7 mouse cellular contexts compared by ENCODE assay signal in genomic region chr17:47792098-47792863, GRCm38 (mm10). TPM values are rescaled to one million over a fixed set of nuclear protein-coding genes. Genes with fewer than 3 reads are reported as not detected.
DNase-seq lines count a peak whose midpoint lies in the region; ATAC-seq and TF ChIP-seq lines count a peak whose summit lies in the region.

No protein-coding gene starts in this region.

- peak; percentile 58 for TF ChIP-seq CTCF in bone marrow macrophage, adult 2 months (IDR thresholded peaks at IDR 0.05; ENCODE audit: low read depth, low read length)

- intact Hi-C loops in left cerebral cortex, postnatal 10 days (cut with DNase I): loop anchor here (2.0 kb wide), 2 partner anchors 73 to 311 kb away; no protein-coding TSS in a partner anchor

- H3K9me3 ChIP-seq in forebrain, embryonic 15.5 days: no peaks in the 10 kb centered on the region
- H3K9me3 ChIP-seq in hindbrain, embryonic 12.5 days (replicated peaks): no peaks in the 10 kb centered on the region
- no peaks in the 10 kb centered on the region for H3K9me3 ChIP-seq in midbrain, embryonic 11.5 days (ENCODE audit: control insufficient read depth, low read length)

- peaks cover 10% of the 10 kb centered on the region for H3K4me1 ChIP-seq in bone marrow macrophage, adult 2 months (ENCODE audit: control insufficient read depth, insufficient read depth, low read length)
- H3K4me1 ChIP-seq in forebrain, embryonic 15.5 days: peaks cover 16% of the 10 kb centered on the region
- peaks cover 26% of the 10 kb centered on the region for H3K4me1 ChIP-seq in hindbrain, embryonic 12.5 days
- peaks cover 3% of the 10 kb centered on the region for H3K4me1 ChIP-seq in midbrain, embryonic 11.5 days (ENCODE audit: control insufficient read depth, insufficient read depth, low read length)

- H3K27me3 ChIP-seq in forebrain, embryonic 15.5 days: no peaks in the 10 kb centered on the region
- no peaks in the 10 kb centered on the region for H3K27me3 ChIP-seq in hindbrain, embryonic 12.5 days
- no peaks in the 10 kb centered on the region for H3K27me3 ChIP-seq in midbrain, embryonic 11.5 days (ENCODE audit: control insufficient read depth, insufficient read depth, low read length)

- H3K4me3 ChIP-seq in bone marrow macrophage, adult 2 months (ENCODE audit: insufficient read depth, low read length): no peak overlapping the region
- H3K4me3 ChIP-seq in forebrain, embryonic 15.5 days: no peak overlapping the region
- no peak overlapping the region for H3K4me3 ChIP-seq in hindbrain, embryonic 12.5 days
- H3K4me3 ChIP-seq in midbrain, embryonic 11.5 days (ENCODE audit: low read depth, low read length): no peak overlapping the region

- peak; percentile 81 for DNase-seq in MN1 (ENCODE audit: low spot score)
- peak; percentile 34 to 80 for DNase-seq in left cerebral cortex, postnatal 10 days (ENCODE audit: extremely low spot score in 1 of 2, low spot score in 2 of 2)
- DNase-seq in midbrain, embryonic 11.5 days (ENCODE audit: low spot score, missing footprints): peak; percentile 97
- peak; percentile 43 for DNase-seq in right cerebral cortex, postnatal 25 days

- ATAC-seq in forebrain, embryonic 15.5 days (replicated peaks): peak; percentile 36
- peak; percentile 43 for ATAC-seq in hindbrain, embryonic 12.5 days (ENCODE audit: low FRiP score)
- ATAC-seq in midbrain, embryonic 11.5 days (ENCODE audit: low FRiP score): peak; percentile 60

- 19% methylated on average over 15 of the region's 15 CpGs for WGBS in forebrain, embryonic 15.5 days
- WGBS in hindbrain, embryonic 12.5 days: 25% methylated on average over 15 of the region's 15 CpGs
- 23% methylated on average over 15 of the region's 15 CpGs for WGBS in midbrain, embryonic 11.5 days

- no peak overlapping the region for H3K9ac ChIP-seq in forebrain, embryonic 15.5 days (replicated peaks)
- 0 out of 2 replicates have a peak overlapping the region, but pooled peaks have one; percentile 38 for H3K9ac ChIP-seq in hindbrain, embryonic 12.5 days
- H3K9ac ChIP-seq in midbrain, embryonic 11.5 days (ENCODE audit: low read length): no peak overlapping the region

- no peak for TF ChIP-seq POLR2A in bone marrow macrophage, adult 2 months (IDR thresholded peaks at IDR 0.05; ENCODE audit: borderline replicate concordance, low read depth, low read length)

- H3K36me3 ChIP-seq in forebrain, embryonic 15.5 days: no peaks in the 10 kb centered on the region
- no peaks in the 10 kb centered on the region for H3K36me3 ChIP-seq in hindbrain, embryonic 12.5 days
- no peaks in the 10 kb centered on the region for H3K36me3 ChIP-seq in midbrain, embryonic 11.5 days (ENCODE audit: control insufficient read depth, insufficient read depth, low read length)

- no peak overlapping the region for H3K4me2 ChIP-seq in forebrain, embryonic 15.5 days (replicated peaks)
- H3K4me2 ChIP-seq in hindbrain, embryonic 12.5 days (replicated peaks): no peak overlapping the region
- no peak overlapping the region for H3K4me2 ChIP-seq in midbrain, embryonic 11.5 days

- no peak overlapping the region for H3K27ac ChIP-seq in bone marrow macrophage, adult 2 months (ENCODE audit: insufficient read depth, low read depth, low read length)
- no peak overlapping the region for H3K27ac ChIP-seq in forebrain, embryonic 15.5 days (replicated peaks)
- H3K27ac ChIP-seq in hindbrain, embryonic 12.5 days: no peak overlapping the region
- H3K27ac ChIP-seq in midbrain, embryonic 11.5 days (ENCODE audit: low read depth, low read length): no peak overlapping the region

RNA-seq across cellular contexts. Expression of gene Mdfi, which starts 42.2 kb away (rescaled TPM):
- not detected in 2 replicates for polyA plus RNA-seq in bone marrow macrophage, adult 2 months (2012; ENCODE audit: insufficient read depth, insufficient read length, missing spikeins)
- polyA plus RNA-seq in forebrain, embryonic 15.5 days (2015; fragmentation: Nextera tagmentation; extraction: Ambion mirVana): 2.5 and 2.7 TPM in 2 replicates
- polyA plus RNA-seq in hindbrain, embryonic 12.5 days (2016; fragmentation: Nextera tagmentation; extraction: Ambion mirVana): 15.0 and 20.9 TPM in 2 replicates
- 1 to 10 TPM; 1.5 to 1.7 TPM for total RNA-seq in left cerebral cortex, postnatal 10 days (2021)
- 24.7 and 25.7 TPM in 2 replicates for polyA plus RNA-seq in midbrain, embryonic 11.5 days (2014; fragmentation: Nextera tagmentation; extraction: Ambion mirVana)

RNA-seq across cellular contexts. Expression of gene Tfeb, which starts 55.5 kb away (rescaled TPM):
- polyA plus RNA-seq in bone marrow macrophage, adult 2 months (2012; ENCODE audit: insufficient read depth, insufficient read length, missing spikeins): 43.2 and 48.4 TPM in 2 replicates
- polyA plus RNA-seq in forebrain, embryonic 15.5 days (2015; fragmentation: Nextera tagmentation; extraction: Ambion mirVana): 2.0 and 2.3 TPM in 2 replicates
- polyA plus RNA-seq in hindbrain, embryonic 12.5 days (2016; fragmentation: Nextera tagmentation; extraction: Ambion mirVana): 4.9 TPM in 2 replicates
- total RNA-seq in left cerebral cortex, postnatal 10 days (2021): 1 to 10 TPM; 6.1 to 6.2 TPM
- polyA plus RNA-seq in midbrain, embryonic 11.5 days (2014; fragmentation: Nextera tagmentation; extraction: Ambion mirVana): 1.4 and 2.1 TPM in 2 replicates

Comparison
In these comparisons a context has a peak if more than half of its experiments do, and no peak if none do; other contexts are left out.
1. DNase-seq: peak in every context shown above with its lines; median percentile 97 in midbrain, embryonic 11.5 days; 81 in MN1; 57 in left cerebral cortex, postnatal 10 days; 43 in right cerebral cortex, postnatal 25 days.